Mouse (Mus musculus) hindbrain, embryonic 11.5 days (tissue): Measurements from ENCODE around the gene Ubp1. TPM values are rescaled to one million over a fixed set of nuclear protein-coding genes. Genes with fewer than 3 reads are reported as not detected.
A peak's percentile ranks its signal among the peaks of the same experiment; 100 is the strongest.
"Not testable (repeated sequence)": the region's sequence is repeated elsewhere in the genome, so short reads cannot be mapped to it uniquely, and the experiment has no call there.

Experiments used
- ATAC-seq: fragments of 200-750 bp; cut with Nextera tagmentation; 2 replicates; pipeline ENCODE4 v1.8.0; 2017; ENCODE audit warnings: mild to moderate bottlenecking, moderate TSS enrichment, moderate library complexity; ENCODE audit not compliant: low FRiP score
- DNase-seq: peaks from one replicate; pipeline ENCODE4 v3.0.0-alpha.2; 2015; ENCODE audit warnings: low spot score
- H3K27ac ChIP-seq: fragments of 300-500 bp; sonication (generic); 2 replicates; pipeline ENCODE4 v1.5.1; 2014; ENCODE audit warnings: mild to moderate bottlenecking, low read depth, low read length
- H3K27me3 ChIP-seq: fragments of 300-500 bp; sonication (generic); 2 replicates; pipeline ENCODE4 v1.6.1; 2014; ENCODE audit warnings: mild to moderate bottlenecking, low read length, moderate library complexity, mixed read lengths; ENCODE audit not compliant: control insufficient read depth, insufficient read depth
- H3K36me3 ChIP-seq: fragments of 300-500 bp; sonication (generic); 2 replicates; pipeline ENCODE4 v1.6.1; 2014; ENCODE audit warnings: mild to moderate bottlenecking, low read length, moderate library complexity, mixed read lengths; ENCODE audit not compliant: control insufficient read depth, insufficient read depth
- H3K4me1 ChIP-seq: fragments of 300-500 bp; sonication (generic); replicated peaks from 2 replicates; pipeline ENCODE4 v1.6.1; 2014; ENCODE audit warnings: low read length, mixed read lengths; ENCODE audit not compliant: control insufficient read depth, insufficient read depth
- H3K4me2 ChIP-seq: fragments of 300-500 bp; sonication (generic); replicated peaks from 2 replicates; pipeline ENCODE4 v1.6.1; 2014; ENCODE audit warnings: mild to moderate bottlenecking, low read depth, low read length
- H3K4me3 ChIP-seq: fragments of 300-500 bp; sonication (generic); 2 replicates; pipeline ENCODE4 v1.5.1; 2014; ENCODE audit warnings: low read depth, low read length
- H3K9ac ChIP-seq: fragments of 300-500 bp; sonication (generic); 2 replicates; pipeline ENCODE4 v1.6.1; 2014; ENCODE audit warnings: low read depth, low read length
- H3K9me3 ChIP-seq: fragments of 300-500 bp; sonication (generic); 2 replicates; pipeline ENCODE4 v1.6.1; 2016; ENCODE audit warnings: low read length; ENCODE audit not compliant: control insufficient read depth
- whole genome bisulfite sequencing: fragments of 180-500 bp; shearing (Covaris S2); extraction: QIAGEN DNeasy Blood & Tissue Kit; methylation state at CpG from one replicate; pipeline ENCODE4 v1.1.7; 2014; 5-methylcytosine and 5-hydroxymethylcytosine counted together
- polyA plus RNA-seq: library from polyadenylated mRNA; unstranded; fragments of >200 nt; fragmentation: Nextera tagmentation; extraction: Ambion mirVana; gene quantifications from 2 replicates; pipeline ENCODE4 v1.2.1, GENCODE M21; 2014

Ubp1 gene
- 46.6 and 47.0 TPM in 2 replicates for polyA plus RNA-seq

DNA sequence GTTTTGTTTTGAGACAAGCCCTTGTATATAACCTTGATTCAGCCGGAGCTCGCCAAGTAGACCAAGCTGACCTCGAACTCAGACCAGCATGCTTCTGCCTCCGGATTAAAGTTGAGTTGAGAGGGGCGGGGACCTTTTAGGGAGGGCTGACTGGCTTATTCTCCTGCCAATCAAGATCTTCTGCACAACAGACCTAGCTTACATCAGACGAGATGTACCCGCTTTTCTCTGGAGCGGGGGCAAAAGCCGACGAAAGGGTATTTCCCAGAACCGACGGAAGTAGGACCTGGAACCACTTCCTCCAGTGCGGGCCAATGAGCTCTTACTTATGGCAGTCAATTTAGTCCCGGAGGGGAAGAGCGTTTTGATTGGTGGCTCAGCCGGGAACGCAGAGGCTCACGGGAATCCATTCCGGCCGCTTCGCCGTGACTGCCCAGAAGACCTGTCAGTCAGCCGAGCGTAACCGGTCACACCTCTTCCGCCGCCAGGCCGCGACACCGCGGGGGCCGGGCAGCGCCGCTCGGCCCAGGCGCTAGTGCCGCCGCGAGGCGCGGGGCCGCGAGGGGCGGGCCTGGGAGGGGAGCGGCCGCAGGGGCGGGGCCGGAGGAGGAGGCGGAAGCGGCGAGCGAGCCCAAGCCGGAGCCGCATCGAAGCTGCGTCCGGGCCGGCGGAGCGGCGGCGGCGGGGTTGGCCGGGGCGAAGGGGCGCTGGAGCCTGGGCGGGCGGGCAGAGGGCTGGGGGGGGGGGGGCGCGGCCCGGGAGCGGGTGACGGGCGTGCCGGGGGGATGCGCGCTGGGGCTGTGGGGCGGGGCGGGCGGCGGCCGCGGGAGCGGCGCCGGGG lies at the start of gene Ubp1:
Ubp1 (plus strand) TSS at position 401 of the 841 bp plus-strand sequence.
- ATAC-seq (peak; percentile 97), DNase-seq (peak; percentile 94)
- H3K4me1 ChIP-seq, result no peaks in the 10 kb centered on the region; the same call in 1 of the 2 replicates
- H3K9ac ChIP-seq, result peak within 1 kb of the TSS; percentile 92
- WGBS, result under 1% methylated on average over 35 of the region's 86 CpGs
- H3K36me3 ChIP-seq, result no peaks in the 10 kb centered on the region
- peak within 1 kb of the TSS; percentile 96 for H3K4me3 ChIP-seq
- H3K4me2 ChIP-seq, result peak within 1 kb of the TSS; percentile 53
- peak within 1 kb of the TSS; percentile 88 for H3K27ac ChIP-seq
- H3K27me3 ChIP-seq, result no peaks in the 10 kb centered on the region
- no peaks in the 10 kb centered on the region for H3K9me3 ChIP-seq

DNA sequence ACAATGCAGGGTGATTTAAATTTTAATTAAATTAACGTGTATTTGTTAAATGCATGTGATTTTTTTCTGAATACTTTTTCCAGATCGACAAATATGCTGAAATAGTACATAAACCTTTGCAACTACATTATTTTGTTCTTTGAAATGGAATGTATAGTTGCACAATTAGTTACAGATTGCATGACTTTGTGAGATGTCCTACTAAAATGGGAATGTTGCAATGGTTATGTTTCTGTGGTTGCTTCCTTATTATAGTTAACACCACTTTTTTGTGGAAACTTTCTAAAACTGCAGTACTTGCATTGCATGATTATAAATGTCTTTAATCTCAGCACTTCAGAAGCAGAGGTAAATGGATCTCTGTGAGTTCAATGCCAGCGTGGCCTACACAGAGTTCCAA lies 35.8 kb upstream of the Ubp1 start:
- no peak for DNase-seq
- Histone ChIP-seq H3K9me3 (no peaks in the 10 kb centered on the region), H3K9ac (no peak overlapping the region), H3K27me3 (no peaks in the 10 kb centered on the region), H3K4me3 (no peak overlapping the region), H3K4me2 (no peak overlapping the region), H3K27ac (no peak overlapping the region), H3K36me3 (peaks cover 7% of the 10 kb centered on the region; the same call in 1 of the 2 replicates), H3K4me1 (no peaks in the 10 kb centered on the region)
- no peak for ATAC-seq
- 94% methylated on average over 3 of the region's 3 CpGs for WGBS

DNA sequence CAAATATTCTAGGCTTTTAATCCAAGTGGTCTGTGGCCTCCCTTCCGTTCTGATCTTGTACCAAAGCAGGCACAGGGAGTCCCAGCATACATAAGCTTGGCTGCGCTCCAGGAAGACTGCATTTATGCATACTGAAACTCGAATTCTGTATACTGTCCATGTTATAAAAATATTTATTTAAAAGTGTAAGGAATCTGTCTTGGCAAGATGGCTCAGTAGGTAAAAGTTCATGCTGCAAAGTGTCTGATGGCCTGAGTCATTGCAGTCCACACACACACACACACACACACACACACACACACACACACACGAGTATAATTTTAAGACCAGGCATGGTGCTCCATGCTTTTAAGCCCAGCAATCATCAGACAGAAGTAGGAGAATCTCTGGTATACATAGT lies 27.6 kb upstream of the Ubp1 start:
- 0 out of 2 replicates have a peak, but pooled peaks cover 4% of the 10 kb centered on the region for H3K36me3 ChIP-seq
- no peak overlapping the region for H3K4me3 ChIP-seq
- ATAC-seq, result no peak
- H3K27ac ChIP-seq, result no peak overlapping the region
- H3K4me2 ChIP-seq, result no peak overlapping the region
- H3K27me3 ChIP-seq, result no peaks in the 10 kb centered on the region
- 96% methylated on average over 4 of the region's 4 CpGs for WGBS
- no peak for DNase-seq
- no peaks in the 10 kb centered on the region for H3K9me3 ChIP-seq
- H3K9ac ChIP-seq, result no peak overlapping the region
- H3K4me1 ChIP-seq, result no peaks in the 10 kb centered on the region

DNA sequence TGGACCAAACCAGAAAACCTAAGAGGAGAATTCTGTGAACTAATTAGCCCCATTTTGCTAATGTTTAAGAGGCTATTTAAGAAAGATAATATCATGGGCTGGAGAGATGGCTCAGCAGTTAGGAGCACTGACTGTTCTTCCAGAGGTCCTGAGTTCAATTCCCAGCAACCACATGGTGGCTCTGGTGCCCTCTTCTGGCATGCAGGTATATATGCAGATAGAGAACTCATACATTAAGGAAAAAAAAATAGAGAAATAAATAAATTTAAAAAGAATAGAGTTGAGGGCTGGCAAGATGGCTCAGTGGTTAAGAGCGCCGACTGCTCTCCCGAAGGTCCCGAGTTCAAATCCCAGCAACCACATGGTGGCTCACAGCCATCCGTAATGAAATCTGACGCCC lies 26.4 kb upstream of the Ubp1 start:
- H3K4me2 ChIP-seq, H3K27me3 ChIP-seq, H3K36me3 ChIP-seq, DNase-seq, ATAC-seq, H3K9ac ChIP-seq, H3K9me3 ChIP-seq, H3K4me1 ChIP-seq, H3K4me3 ChIP-seq, H3K27ac ChIP-seq: not testable (repeated sequence)
- WGBS, result 97% methylated on average over 6 of the region's 6 CpGs

DNA sequence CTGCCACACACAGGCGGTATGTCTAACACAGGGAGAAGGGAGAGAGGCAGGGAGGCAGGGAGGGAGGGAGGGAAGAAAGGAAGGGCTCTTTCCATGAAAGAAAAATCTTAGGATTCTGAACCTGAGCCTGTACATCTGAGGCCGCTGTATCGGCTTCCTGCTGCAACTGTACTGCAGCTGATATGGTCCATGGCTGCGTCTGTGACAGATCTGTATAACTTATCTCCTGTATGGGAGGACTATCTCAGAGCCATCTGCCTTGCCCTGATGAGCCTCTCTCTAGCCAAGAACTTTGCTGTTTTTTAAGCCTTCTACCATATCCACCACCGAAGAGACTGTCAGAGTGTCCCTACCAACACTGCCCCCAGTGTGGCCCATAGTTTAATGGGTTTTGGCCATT lies 14.9 kb upstream of the Ubp1 start:
- WGBS, result 97% methylated on average over 5 of the region's 5 CpGs

DNA sequence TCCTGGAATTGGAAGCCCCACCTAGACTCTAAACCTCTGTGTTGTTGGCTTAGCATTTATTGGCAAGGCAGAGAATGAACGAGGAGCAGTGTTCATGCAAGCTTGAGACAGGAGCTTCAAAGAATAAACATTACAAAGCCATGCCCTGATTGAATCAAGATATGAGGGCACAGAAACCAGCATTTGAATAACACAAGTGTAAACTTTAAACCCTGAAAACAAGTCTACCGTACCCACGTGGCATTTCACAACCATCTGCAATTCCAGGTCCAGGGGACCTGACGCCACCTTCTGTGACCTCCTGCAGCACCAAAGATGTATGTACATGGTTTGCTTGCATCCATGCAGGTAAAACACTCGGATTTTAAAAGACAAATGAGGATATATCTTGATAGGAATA lies 8.1 kb upstream of the Ubp1 start:
- H3K9me3 ChIP-seq, result no peaks in the 10 kb centered on the region
- 94% methylated on average over 5 of the region's 5 CpGs for WGBS
- H3K4me1 ChIP-seq, result no peaks in the 10 kb centered on the region
- DNase-seq, result no peak
- H3K4me3 ChIP-seq, result no peak overlapping the region
- no peak overlapping the region for H3K27ac ChIP-seq
- H3K9ac ChIP-seq, result no peak overlapping the region
- no peaks in the 10 kb centered on the region for H3K36me3 ChIP-seq
- H3K4me2 ChIP-seq, result no peak overlapping the region
- no peak for ATAC-seq
- no peaks in the 10 kb centered on the region for H3K27me3 ChIP-seq

More for the DNA sequence above, 14.9 kb upstream of the Ubp1 start:
- DNase-seq (no peak), ATAC-seq (no peak)
- Histone ChIP-seq H3K36me3 (no peaks in the 10 kb centered on the region), H3K9ac (no peak overlapping the region), H3K4me1 (no peaks in the 10 kb centered on the region), H3K4me3 (no peak overlapping the region), H3K9me3 (no peaks in the 10 kb centered on the region), H3K4me2 (no peak overlapping the region), H3K27me3 (no peaks in the 10 kb centered on the region), H3K27ac (no peak overlapping the region)

DNA sequence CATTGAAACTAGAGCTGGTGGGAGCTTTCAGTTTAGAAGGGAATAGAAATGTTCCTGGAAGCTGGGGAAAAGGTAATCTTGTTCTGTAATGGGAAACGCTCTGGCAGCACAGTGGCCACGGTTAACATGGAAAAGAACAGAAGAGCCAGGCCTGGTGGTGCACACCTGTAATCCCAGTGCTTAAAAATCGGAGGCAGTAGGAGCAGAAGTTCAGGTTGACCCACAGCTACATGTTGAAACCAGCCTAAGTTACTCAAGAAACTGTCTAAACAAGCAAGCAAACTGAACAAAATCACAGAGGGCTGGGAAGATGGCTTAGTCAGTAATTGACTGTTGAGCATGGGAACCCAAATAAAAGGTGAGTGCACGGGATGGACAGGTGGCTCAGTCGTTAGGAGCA lies 5.9 kb upstream of the Ubp1 start:
- Histone ChIP-seq H3K4me1 (no peaks in the 10 kb centered on the region), H3K4me3 (no peak overlapping the region), H3K9ac (no peak overlapping the region), H3K27ac (no peak overlapping the region), H3K27me3 (no peaks in the 10 kb centered on the region), H3K36me3 (no peaks in the 10 kb centered on the region), H3K4me2 (no peak overlapping the region), H3K9me3 (no peaks in the 10 kb centered on the region)
- ATAC-seq, result no peak
- DNase-seq, result no peak
- 89% methylated on average over 5 of the region's 5 CpGs for WGBS

DNA sequence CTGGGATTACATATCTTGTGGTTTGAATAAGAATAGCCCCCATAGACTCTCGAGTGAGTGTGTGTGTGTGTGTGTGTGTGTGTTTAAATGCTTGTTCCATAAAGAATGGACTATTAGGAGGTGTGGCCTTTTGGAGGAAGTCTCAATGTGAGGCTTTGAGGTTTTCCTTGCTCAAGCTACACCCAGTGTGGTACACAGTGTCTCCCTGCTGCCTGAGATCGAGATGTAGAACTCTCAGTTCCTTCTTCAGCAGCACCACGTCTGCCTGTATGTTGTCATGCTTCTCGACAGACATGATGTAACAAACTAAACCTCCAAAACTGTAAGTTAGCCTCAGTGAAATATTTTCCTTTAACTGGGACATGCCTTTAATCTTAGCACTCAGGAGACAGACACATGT lies 2.1 kb upstream of the Ubp1 start:
- H3K4me3 ChIP-seq, result no peak overlapping the region
- H3K4me2 ChIP-seq, result no peak overlapping the region
- H3K4me1 ChIP-seq, result no peaks in the 10 kb centered on the region; the same call in 1 of the 2 replicates
- no peaks in the 10 kb centered on the region for H3K36me3 ChIP-seq
- H3K27me3 ChIP-seq, result no peaks in the 10 kb centered on the region
- DNase-seq (no peak), ATAC-seq (no peak)
- H3K9ac ChIP-seq, result no peak overlapping the region
- WGBS, result 88% methylated on average over 4 of the region's 4 CpGs
- no peaks in the 10 kb centered on the region for H3K9me3 ChIP-seq
- H3K27ac ChIP-seq, result no peak overlapping the region

DNA sequence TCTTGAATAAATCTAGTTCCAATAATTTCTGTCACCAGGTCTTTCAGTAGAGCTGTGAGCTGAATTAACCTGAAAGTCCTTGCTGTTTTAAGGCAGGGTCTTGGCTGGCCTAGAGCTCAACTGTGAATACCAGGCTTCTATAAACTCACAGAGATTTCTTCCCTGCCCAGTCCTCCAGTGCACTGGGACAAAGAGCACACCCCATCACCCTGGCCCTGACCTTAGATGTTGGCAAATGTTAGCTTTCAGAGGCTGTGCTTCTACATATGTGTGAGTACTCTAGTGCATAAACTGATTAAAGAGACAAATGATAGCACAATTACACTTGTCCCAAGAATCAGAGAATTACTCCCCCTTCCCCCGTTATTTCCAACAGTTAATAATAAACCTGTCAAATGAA lies 1.1 kb upstream of the Ubp1 start:
- no peak for ATAC-seq
- WGBS, result 75% methylated on average over 1 of the region's 1 CpGs

More for the DNA sequence above, 1.1 kb upstream of the Ubp1 start:
- Histone ChIP-seq H3K4me3 (no peak overlapping the region), H3K27ac (no peak overlapping the region), H3K9me3 (no peaks in the 10 kb centered on the region), H3K27me3 (no peaks in the 10 kb centered on the region), H3K4me1 (no peaks in the 10 kb centered on the region; the same call in 1 of the 2 replicates), H3K4me2 (no peak overlapping the region), H3K36me3 (no peaks in the 10 kb centered on the region), H3K9ac (no peak overlapping the region)
- no peak for DNase-seq
